Mouse (Mus musculus): ENCODE measurements around the gene Cep19. TPM values are rescaled to one million over a fixed set of nuclear protein-coding genes. Genes with fewer than 3 reads are reported as not detected.
A peak's percentile ranks its signal among the peaks of the same experiment; 100 is the strongest.

Gene Cep19
- total and polyA plus RNA-seq, 3 experiments = 17.6 to 31.3 (median 29.4) TPM

- Histone ChIP-seq H3K4me1 (ENCODE audit: control insufficient read depth in 1 of 2, insufficient read depth in 2 of 2) (peaks cover 2 to 28% of the 10 kb centered on the region in 2 experiments; a peak in 2 of 4 replicates), H3K4me2 (ENCODE audit: insufficient read depth, low read depth, poor library complexity, severe bottlenecking) (no peak overlapping the region), H3K9ac (ENCODE audit: insufficient read depth, low read depth) (no peak overlapping the region), H3K27ac (ENCODE audit: insufficient read depth, low read depth) (no peak overlapping the region), H3K79me2 (replicated peaks; ENCODE audit: control insufficient read depth, extremely low read depth, insufficient read depth, poor library complexity, severe bottlenecking) (no peaks in the 10 kb centered on the region), H3K4me3 (replicated peaks in 1 of 3; ENCODE audit: low read depth in 2 of 3, low read length in 2 of 3, poor library complexity in 1 of 3) (no peak overlapping the region), H3K27me3 (replicated peaks) (no peaks in the 10 kb centered on the region), H3K36me3 (replicated peaks in 1 of 2; ENCODE audit: control insufficient read depth in 1 of 2, insufficient read depth in 1 of 2, low read length in 1 of 2) (peaks cover 17 to 56% of the 10 kb centered on the region in 2 experiments), H3K9me3 (replicated peaks; ENCODE audit: low read length) (no peaks in the 10 kb centered on the region)
- in situ Hi-C loops (cut with MboI; ENCODE audit: low pct_ligation_motif_present, low pct_unique_long_range_greater_than_20kb, low sequenced_read_pairs) = loop anchor here (10.0 kb wide), 1 partner anchor 356 kb away; no protein-coding TSS in a partner anchor
- dilution Hi-C loops (cut with MboI; ENCODE audit: extremely low pct_ligation_motif_present, extremely low pct_unique_long_range_greater_than_20kb, low sequenced_read_pairs) = no loop called here
- DNase-seq (ENCODE audit: extremely low read depth) = no peak
- no peak for TF ChIP-seq RCOR1 (conservative IDR thresholded peaks at IDR 0.05; ENCODE audit: low read depth, low read length)
Observed at GRCm38 (mm10) chr16:32108578-32108977, 9.0 kb downstream of the Cep19 start.

- H3K36me3 ChIP-seq (replicated peaks in 1 of 2; ENCODE audit: control insufficient read depth in 1 of 2, insufficient read depth in 1 of 2, low read length in 1 of 2) = peaks cover 9 to 35% of the 10 kb centered on the region in 2 experiments
- H3K4me3 ChIP-seq (replicated peaks in 1 of 3; ENCODE audit: low read depth in 2 of 3, low read length in 2 of 3, poor library complexity in 1 of 3) = no peak overlapping the region
- H3K27me3 ChIP-seq (replicated peaks) = no peaks in the 10 kb centered on the region
- H3K9me3 ChIP-seq (replicated peaks; ENCODE audit: low read length) = no peaks in the 10 kb centered on the region
- no peak overlapping the region for H3K27ac ChIP-seq (ENCODE audit: insufficient read depth, low read depth)
- H3K79me2 ChIP-seq (replicated peaks; ENCODE audit: control insufficient read depth, extremely low read depth, insufficient read depth, poor library complexity, severe bottlenecking) = no peaks in the 10 kb centered on the region
- peaks cover 4 to 50% of the 10 kb centered on the region in 2 experiments; a peak in 3 of 4 replicates for H3K4me1 ChIP-seq (ENCODE audit: control insufficient read depth in 1 of 2, insufficient read depth in 2 of 2)
- in situ Hi-C loops (cut with MboI; ENCODE audit: low pct_ligation_motif_present, low pct_unique_long_range_greater_than_20kb, low sequenced_read_pairs) (loop anchor here (5.0 kb wide), 1 partner anchor 91 kb away; no protein-coding TSS in a partner anchor), dilution Hi-C loops (cut with MboI; ENCODE audit: extremely low pct_ligation_motif_present, extremely low pct_unique_long_range_greater_than_20kb, low sequenced_read_pairs) (no loop called here)
- TF ChIP-seq RAD21 (IDR thresholded peaks at IDR 0.05; ENCODE audit: low read depth, low read length) = peak; percentile 60
- peak; percentile 33; the same call in 1 of the 2 replicates for TF ChIP-seq BHLHE40 (IDR thresholded peaks at IDR 0.05; ENCODE audit: low read depth, low read length)
- no peak for TF ChIP-seq ETS1 (conservative IDR thresholded peaks at IDR 0.05; ENCODE audit: low read depth, low read length)
- no peak for TF ChIP-seq ZKSCAN1 (IDR thresholded peaks at IDR 0.05; ENCODE audit: borderline replicate concordance, low read depth, low read length)
- peak; percentile 6 to 62; a peak in 2 of 4 replicates for TF ChIP-seq CTCF (conservative IDR thresholded peaks at IDR 0.05 in 1 of 2, IDR thresholded peaks at IDR 0.05 in 1 of 2; ENCODE audit: low read depth in 2 of 2, low read length in 2 of 2)
- TF ChIP-seq JUN (IDR thresholded peaks at IDR 0.05; ENCODE audit: insufficient read depth, low read depth, low read length) = peak; percentile 75
- peak; percentile 39; the same call in 1 of the 2 replicates for TF ChIP-seq MYC (IDR thresholded peaks at IDR 0.05; ENCODE audit: low read depth, low read length)
- TF ChIP-seq USF2 (conservative IDR thresholded peaks at IDR 0.05; ENCODE audit: low read depth, low read length) = no peak
- TF ChIP-seq SMC3 (IDR thresholded peaks at IDR 0.05; ENCODE audit: low read depth, low read length) = peak; percentile 49
- TF ChIP-seq GABPA (IDR thresholded peaks at IDR 0.05; ENCODE audit: insufficient replicate concordance, low read depth, low read length) = no peak
- peak; percentile 60; the same call in 1 of the 2 replicates for TF ChIP-seq JUND (conservative IDR thresholded peaks at IDR 0.05; ENCODE audit: low read depth, low read length)
- no peak for TF ChIP-seq PAX5 (IDR thresholded peaks at IDR 0.05; ENCODE audit: low read length)
- H3K4me2 ChIP-seq (ENCODE audit: insufficient read depth, low read depth, poor library complexity, severe bottlenecking) = no peak overlapping the region
- DNase-seq (ENCODE audit: extremely low read depth) = peak; percentile 71
- H3K9ac ChIP-seq (ENCODE audit: insufficient read depth, low read depth) = no peak overlapping the region
Observed at GRCm38 (mm10) chr16:32110951-32111699, 11.5 kb downstream of the Cep19 start.

Measured in CH12.LX (cell line).